Mouse (Mus musculus) liver, embryonic 14.5 days (tissue): ENCODE data around the gene Fastkd5. TPM values are rescaled to one million over a fixed set of nuclear protein-coding genes. Genes with fewer than 3 reads are reported as not detected.
A peak's percentile ranks its signal among the peaks of the same experiment; 100 is the strongest.

Experiments used
- ATAC-seq: fragments of 200-750 bp; cut with Nextera tagmentation; 2 replicates; pipeline ENCODE4 v1.8.0; 2017; ENCODE audit warnings: moderate number of reproducible peaks, mild to moderate bottlenecking, moderate library complexity; ENCODE audit not compliant: insufficient read depth
- DNase-seq, 3 experiments: peaks; one replicate each; pipeline ENCODE4 v3.0.0-alpha.2; 2012 to 2013; ENCODE audit warnings: low read depth in 3 of 3, low spot score in 3 of 3
- H3K27ac ChIP-seq: fragments of 300-500 bp; sonication (generic); 2 replicates; pipeline ENCODE4 v1.5.1; 2014; ENCODE audit warnings: moderate library complexity, mild to moderate bottlenecking, control low read depth, inconsistent platforms
- H3K27me3 ChIP-seq: fragments of 300-500 bp; sonication (generic); 2 replicates; pipeline ENCODE4 v1.6.1; 2014; ENCODE audit warnings: mild to moderate bottlenecking, low read length, moderate library complexity; ENCODE audit not compliant: control insufficient read depth, insufficient read depth
- H3K36me3 ChIP-seq: fragments of 300-500 bp; sonication (generic); replicated peaks from 2 replicates; pipeline ENCODE4 v1.6.1; 2014; ENCODE audit warnings: low read depth; ENCODE audit not compliant: control insufficient read depth, insufficient read depth
- H3K4me1 ChIP-seq, 2 experiments: fragments of 200-500 bp in 1 of 2; fragments of 300-500 bp in 1 of 2; sonication (generic) in 1 of 2; replicated peaks; 2 replicates each; pipeline ENCODE4 v1.6.1; 2012 to 2014; ENCODE audit warnings: antibody characterized with exemption in 1 of 2, inconsistent platforms in 1 of 2, low read length in 1 of 2; ENCODE audit not compliant: control insufficient read depth in 2 of 2, insufficient read depth in 2 of 2
- H3K4me2 ChIP-seq: fragments of 300-500 bp; sonication (generic); 2 replicates; pipeline ENCODE4 v1.6.1; 2014; ENCODE audit warnings: low read depth, mild to moderate bottlenecking, control low read depth, moderate library complexity
- H3K4me3 ChIP-seq, 2 experiments: fragments of 200-500 bp in 1 of 2; fragments of 300-500 bp in 1 of 2; sonication (generic) in 1 of 2; 2 replicates each; pipeline ENCODE4 v1.5.1; 2012 to 2014; ENCODE audit warnings: low read depth in 2 of 2, low read length in 2 of 2, mild to moderate bottlenecking in 2 of 2, control low read depth in 1 of 2, inconsistent platforms in 1 of 2, moderate library complexity in 1 of 2; ENCODE audit not compliant: insufficient read depth in 1 of 2
- H3K9ac ChIP-seq: fragments of 300-500 bp; sonication (generic); replicated peaks from 2 replicates; pipeline ENCODE4 v1.6.1; 2014; ENCODE audit warnings: mild to moderate bottlenecking, control low read depth, moderate library complexity
- H3K9me3 ChIP-seq: fragments of 300-500 bp; sonication (generic); 2 replicates; pipeline ENCODE4 v1.6.1; 2016; ENCODE audit warnings: low read length, mixed read lengths; ENCODE audit not compliant: control insufficient read depth
- CTCF ChIP-seq: IDR thresholded peaks from 2 replicates; pipeline ENCODE4 v1.5.1; 2016; ENCODE audit warnings: antibody characterized with exemption, low read depth, control low read depth
- EP300 ChIP-seq: IDR thresholded peaks from 2 replicates; pipeline ENCODE4 v1.6.1; 2016; ENCODE audit warnings: antibody characterized with exemption, low read depth
- WGBS: fragments of 180-500 bp; shearing (Covaris S2); extraction: QIAGEN DNeasy Blood & Tissue Kit; methylation state at CpG from one replicate; pipeline ENCODE4 v1.1.7; 2014; ENCODE audit not compliant: insufficient replicate concordance; 5-methylcytosine and 5-hydroxymethylcytosine counted together
- polyA plus RNA-seq, 2 experiments: library from polyadenylated mRNA; depleted of rRNA in 1 of 2; stranded (reverse) in 1 of 2; unstranded in 1 of 2; fragments of >200 nt; fragmentation: Nextera tagmentation in 1 of 2; extraction: Ambion mirVana in 1 of 2; gene quantifications; 2 replicates each; pipeline versions ENCODE4 v1.2.1 to v1.2.3; 2012 to 2014

The Fastkd5 gene
- polyA plus RNA-seq, 2 experiments = 3.6 to 11.9 TPM

- no peak for ATAC-seq
- peak overlapping the region; percentile 60 to 72 for H3K4me3 ChIP-seq
These were observed 33.5 kb upstream of the Fastkd5 start for GRCm38 (mm10) chr2:130663342-130663741.

GRCm38 (mm10) chr2:130658530-130658929, 28.7 kb upstream of the Fastkd5 start:
- Histone ChIP-seq H3K4me3 (no peak overlapping the region), H3K4me1 (peaks cover 32 to 39% of the 10 kb centered on the region in 2 experiments), H3K27me3 (no peaks in the 10 kb centered on the region), H3K36me3 (peaks cover 42% of the 10 kb centered on the region), H3K9ac (no peak overlapping the region), H3K4me2 (no peak overlapping the region), H3K9me3 (no peaks in the 10 kb centered on the region), H3K27ac (no peak overlapping the region)
- TF ChIP-seq EP300 (no peak), CTCF (no peak)
- DNase-seq (no peak), ATAC-seq (no peak)
- 82% methylated on average over 10 of the region's 10 CpGs for WGBS

More at GRCm38 (mm10) chr2:130663342-130663741, 33.5 kb upstream of the Fastkd5 start:
- Histone ChIP-seq H3K4me1 (peaks cover 16 to 20% of the 10 kb centered on the region in 2 experiments), H3K27me3 (no peaks in the 10 kb centered on the region), H3K9ac (peak overlapping the region; percentile 82), H3K9me3 (no peaks in the 10 kb centered on the region), H3K27ac (peak overlapping the region; percentile 74), H3K4me2 (peak overlapping the region; percentile 81), H3K36me3 (peaks cover 24% of the 10 kb centered on the region)
- no peak for TF ChIP-seq CTCF
- no peak for TF ChIP-seq EP300
- WGBS = 85% methylated on average over 11 of the region's 11 CpGs
- DNase-seq = no peak

DNA sequence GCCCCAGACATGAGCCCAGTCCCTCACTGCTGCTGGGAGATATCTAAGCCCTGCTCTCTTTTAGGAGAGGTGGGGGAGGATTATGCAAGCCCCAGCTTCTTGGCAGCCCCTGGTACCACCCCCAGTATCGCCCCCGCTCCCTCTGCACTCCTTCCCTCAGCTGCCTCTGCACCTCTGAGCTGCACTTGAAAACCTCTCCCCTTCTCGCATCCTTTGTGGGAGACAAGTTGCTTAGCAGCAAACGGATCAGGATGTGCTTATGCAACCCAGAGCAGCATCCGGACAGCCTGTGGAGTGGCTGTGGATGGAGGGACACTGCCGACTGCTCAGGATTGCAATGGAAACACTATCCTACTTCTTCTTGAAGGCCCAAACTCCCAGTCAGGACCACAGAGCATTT, 27.7 kb upstream of the Fastkd5 start:
- Histone ChIP-seq H3K27me3 (no peaks in the 10 kb centered on the region), H3K36me3 (peaks cover 44% of the 10 kb centered on the region), H3K27ac (no peak overlapping the region), H3K4me1 (peaks cover 25 to 36% of the 10 kb centered on the region in 2 experiments), H3K9ac (no peak overlapping the region), H3K4me2 (no peak overlapping the region), H3K9me3 (no peaks in the 10 kb centered on the region), H3K4me3 (no peak overlapping the region)
- ATAC-seq (no peak), DNase-seq (no peak)
- 80% methylated on average over 6 of the region's 6 CpGs for WGBS
- TF ChIP-seq EP300 (no peak), CTCF (no peak)

- DNase-seq (no peak), ATAC-seq (no peak)
- Histone ChIP-seq H3K27me3 (no peaks in the 10 kb centered on the region), H3K4me2 (no peak overlapping the region; the same call in 1 of the 2 replicates), H3K36me3 (peaks cover 41% of the 10 kb centered on the region), H3K27ac (peak overlapping the region; percentile 92), H3K4me1 (peaks cover 25 to 36% of the 10 kb centered on the region in 2 experiments), H3K9me3 (no peaks in the 10 kb centered on the region), H3K9ac (no peak overlapping the region), H3K4me3 (no peak overlapping the region)
- TF ChIP-seq CTCF (no peak), EP300 (no peak)
- WGBS = 88% methylated on average over 9 of the region's 9 CpGs
These were observed 26.7 kb upstream of the Fastkd5 start for GRCm38 (mm10) chr2:130656536-130656935.

DNA sequence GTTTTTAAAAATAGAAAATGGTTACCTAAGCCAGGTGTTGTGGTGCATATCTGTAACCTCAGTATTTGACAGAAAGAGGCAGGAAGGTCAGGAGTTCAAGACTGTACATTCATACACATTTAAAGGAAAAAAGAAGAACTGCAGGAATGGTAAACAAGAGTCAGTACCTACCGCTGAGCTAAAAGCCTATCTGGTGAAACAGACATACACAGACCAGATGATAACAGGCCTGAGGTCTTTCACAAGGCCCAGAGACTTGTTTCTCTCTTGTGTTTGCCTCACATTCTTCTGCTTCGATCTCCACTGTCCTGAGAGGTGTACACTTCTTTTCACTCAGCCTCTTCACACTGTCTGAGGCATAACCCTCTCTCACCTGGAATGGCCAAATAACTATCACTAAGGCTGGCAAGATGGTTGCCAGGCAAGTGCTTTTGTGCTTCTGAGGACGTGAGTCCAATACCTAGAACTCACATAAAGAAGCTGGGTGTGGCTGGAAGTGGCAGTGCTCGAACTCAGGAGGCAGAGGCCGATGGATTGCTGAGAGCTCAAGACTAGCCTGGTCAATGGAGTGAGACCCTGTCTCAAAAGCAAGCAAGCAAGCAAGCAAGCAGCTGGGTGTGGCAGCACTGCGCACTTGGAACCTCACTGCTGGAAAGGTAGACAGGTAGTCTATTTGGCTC, 26.0 kb upstream of the Fastkd5 start:
- peak overlapping the region; percentile 60 for H3K9ac ChIP-seq
- H3K4me2 ChIP-seq = peak overlapping the region; percentile 64
- no peaks in the 10 kb centered on the region for H3K9me3 ChIP-seq
- ATAC-seq = peak; percentile 92
- 30% methylated on average over 6 of the region's 6 CpGs for WGBS
- no peak overlapping the region for H3K4me3 ChIP-seq
- H3K27ac ChIP-seq = peak overlapping the region; percentile 92
- peaks cover 34% of the 10 kb centered on the region for H3K36me3 ChIP-seq
- TF ChIP-seq EP300 (peak; percentile 78), CTCF (no peak)
- H3K27me3 ChIP-seq = no peaks in the 10 kb centered on the region
- peaks cover 25 to 36% of the 10 kb centered on the region in 2 experiments for H3K4me1 ChIP-seq
- peak; percentile 48 to 63 (median 62) for DNase-seq
